Mouse (Mus musculus) hindbrain, embryonic 11.5 days (tissue): Measurements from ENCODE around the gene Rab3c. TPM values are rescaled to one million over a fixed set of nuclear protein-coding genes. Genes with fewer than 3 reads are reported as not detected.
A peak's percentile ranks its signal among the peaks of the same experiment; 100 is the strongest.

Experiments used
- ATAC-seq: fragments of 200-750 bp; cut with Nextera tagmentation; 2 replicates; pipeline ENCODE4 v1.8.0; 2017; ENCODE audit warnings: mild to moderate bottlenecking, moderate TSS enrichment, moderate library complexity; ENCODE audit not compliant: low FRiP score
- DNase-seq: peaks from one replicate; pipeline ENCODE4 v3.0.0-alpha.2; 2015; ENCODE audit warnings: low spot score
- H3K27ac ChIP-seq: fragments of 300-500 bp; sonication (generic); 2 replicates; pipeline ENCODE4 v1.5.1; 2014; ENCODE audit warnings: mild to moderate bottlenecking, low read depth, low read length
- H3K27me3 ChIP-seq: fragments of 300-500 bp; sonication (generic); 2 replicates; pipeline ENCODE4 v1.6.1; 2014; ENCODE audit warnings: mild to moderate bottlenecking, low read length, moderate library complexity, mixed read lengths; ENCODE audit not compliant: control insufficient read depth, insufficient read depth
- H3K36me3 ChIP-seq: fragments of 300-500 bp; sonication (generic); 2 replicates; pipeline ENCODE4 v1.6.1; 2014; ENCODE audit warnings: mild to moderate bottlenecking, low read length, moderate library complexity, mixed read lengths; ENCODE audit not compliant: control insufficient read depth, insufficient read depth
- H3K4me1 ChIP-seq: fragments of 300-500 bp; sonication (generic); replicated peaks from 2 replicates; pipeline ENCODE4 v1.6.1; 2014; ENCODE audit warnings: low read length, mixed read lengths; ENCODE audit not compliant: control insufficient read depth, insufficient read depth
- H3K4me2 ChIP-seq: fragments of 300-500 bp; sonication (generic); replicated peaks from 2 replicates; pipeline ENCODE4 v1.6.1; 2014; ENCODE audit warnings: mild to moderate bottlenecking, low read depth, low read length
- H3K4me3 ChIP-seq: fragments of 300-500 bp; sonication (generic); 2 replicates; pipeline ENCODE4 v1.5.1; 2014; ENCODE audit warnings: low read depth, low read length
- H3K9ac ChIP-seq: fragments of 300-500 bp; sonication (generic); 2 replicates; pipeline ENCODE4 v1.6.1; 2014; ENCODE audit warnings: low read depth, low read length
- H3K9me3 ChIP-seq: fragments of 300-500 bp; sonication (generic); 2 replicates; pipeline ENCODE4 v1.6.1; 2016; ENCODE audit warnings: low read length; ENCODE audit not compliant: control insufficient read depth
- WGBS: fragments of 180-500 bp; shearing (Covaris S2); extraction: QIAGEN DNeasy Blood & Tissue Kit; methylation state at CpG from one replicate; pipeline ENCODE4 v1.1.7; 2014; 5-methylcytosine and 5-hydroxymethylcytosine counted together
- polyA plus RNA-seq: library from polyadenylated mRNA; unstranded; fragments of >200 nt; fragmentation: Nextera tagmentation; extraction: Ambion mirVana; gene quantifications from 2 replicates; pipeline ENCODE4 v1.2.1, GENCODE M21; 2014

The Rab3c gene
- polyA plus RNA-seq, 1 experiment from 2014 or later = 60.1 TPM

GRCm38 (mm10) chr13:110094998-110095397, 185.8 kb downstream of the Rab3c start:
- H3K27ac ChIP-seq = peak overlapping the region; percentile 70
- 62% methylated on average over 6 of the region's 6 CpGs for WGBS

GRCm38 (mm10) chr13:110093720-110094685, 186.8 kb downstream of the Rab3c start:
- DNase-seq (peak; percentile 49), ATAC-seq (peak; percentile 87)
- no peak overlapping the region for H3K4me2 ChIP-seq
- no peaks in the 10 kb centered on the region for H3K27me3 ChIP-seq
- H3K9ac ChIP-seq = no peak overlapping the region
- H3K4me3 ChIP-seq = no peak overlapping the region
- no peaks in the 10 kb centered on the region for H3K36me3 ChIP-seq
- peak overlapping the region; percentile 72 for H3K27ac ChIP-seq
- WGBS = 53% methylated on average over 17 of the region's 17 CpGs
- H3K4me1 ChIP-seq = no peaks in the 10 kb centered on the region
- H3K9me3 ChIP-seq = no peaks in the 10 kb centered on the region

More at GRCm38 (mm10) chr13:110094998-110095397, 185.8 kb downstream of the Rab3c start:
- no peak overlapping the region for H3K4me2 ChIP-seq
- H3K36me3 ChIP-seq = no peaks in the 10 kb centered on the region
- no peaks in the 10 kb centered on the region for H3K4me1 ChIP-seq
- no peak for DNase-seq
- no peaks in the 10 kb centered on the region for H3K27me3 ChIP-seq
- no peaks in the 10 kb centered on the region for H3K9me3 ChIP-seq
- H3K4me3 ChIP-seq = no peak overlapping the region
- ATAC-seq = peak; percentile 59
- H3K9ac ChIP-seq = no peak overlapping the region

GRCm38 (mm10) chr13:110083961-110084360, 196.8 kb downstream of the Rab3c start:
- no peaks in the 10 kb centered on the region for H3K36me3 ChIP-seq
- ATAC-seq (no peak), DNase-seq (no peak)
- no peak overlapping the region for H3K4me2 ChIP-seq
- H3K4me3 ChIP-seq = no peak overlapping the region
- no peaks in the 10 kb centered on the region for H3K4me1 ChIP-seq
- H3K9ac ChIP-seq = no peak overlapping the region
- H3K9me3 ChIP-seq = no peaks in the 10 kb centered on the region
- no peak overlapping the region for H3K27ac ChIP-seq
- H3K27me3 ChIP-seq = no peaks in the 10 kb centered on the region
- WGBS = 93% methylated on average over 8 of the region's 8 CpGs

GRCm38 (mm10) chr13:110081174-110081573, 199.6 kb downstream of the Rab3c start:
- no peak overlapping the region for H3K4me2 ChIP-seq
- no peaks in the 10 kb centered on the region for H3K9me3 ChIP-seq
- no peak overlapping the region for H3K4me3 ChIP-seq
- no peaks in the 10 kb centered on the region for H3K36me3 ChIP-seq
- H3K27me3 ChIP-seq = no peaks in the 10 kb centered on the region
- ATAC-seq = no peak
- no peak overlapping the region for H3K27ac ChIP-seq
- H3K9ac ChIP-seq = no peak overlapping the region
- DNase-seq = no peak
- H3K4me1 ChIP-seq = no peaks in the 10 kb centered on the region

- H3K36me3 ChIP-seq = no peaks in the 10 kb centered on the region
- no peak overlapping the region for H3K27ac ChIP-seq
- H3K4me1 ChIP-seq = no peaks in the 10 kb centered on the region
- ATAC-seq (no peak), DNase-seq (no peak)
- no peak overlapping the region for H3K4me2 ChIP-seq
- H3K9me3 ChIP-seq = no peaks in the 10 kb centered on the region
- H3K4me3 ChIP-seq = no peak overlapping the region
- H3K9ac ChIP-seq = no peak overlapping the region
- H3K27me3 ChIP-seq = no peaks in the 10 kb centered on the region
- WGBS = 93% methylated on average over 9 of the region's 9 CpGs
These were observed 205.2 kb downstream of the Rab3c start for GRCm38 (mm10) chr13:110075587-110075986.

- Histone ChIP-seq H3K36me3 (no peaks in the 10 kb centered on the region), H3K4me2 (no peak overlapping the region), H3K4me1 (no peaks in the 10 kb centered on the region), H3K9me3 (no peaks in the 10 kb centered on the region), H3K9ac (no peak overlapping the region), H3K27ac (no peak overlapping the region), H3K4me3 (no peak overlapping the region), H3K27me3 (no peaks in the 10 kb centered on the region)
- WGBS = 81% methylated on average over 2 of the region's 2 CpGs
- no peak for DNase-seq
- no peak for ATAC-seq
These were observed 206.6 kb downstream of the Rab3c start for GRCm38 (mm10) chr13:110074180-110074579.

GRCm38 (mm10) chr13:110067149-110067548, 213.6 kb downstream of the Rab3c start:
- Histone ChIP-seq H3K27ac (no peak overlapping the region), H3K4me1 (no peaks in the 10 kb centered on the region), H3K4me2 (no peak overlapping the region), H3K36me3 (no peaks in the 10 kb centered on the region), H3K9ac (no peak overlapping the region), H3K9me3 (no peaks in the 10 kb centered on the region), H3K4me3 (no peak overlapping the region), H3K27me3 (no peaks in the 10 kb centered on the region)
- DNase-seq (no peak), ATAC-seq (no peak)
- 83% methylated on average over 3 of the region's 3 CpGs for WGBS

GRCm38 (mm10) chr13:110066674-110067073, 214.1 kb downstream of the Rab3c start:
- Histone ChIP-seq H3K4me2 (no peak overlapping the region), H3K9ac (no peak overlapping the region), H3K27me3 (no peaks in the 10 kb centered on the region), H3K9me3 (no peaks in the 10 kb centered on the region), H3K4me3 (no peak overlapping the region), H3K4me1 (no peaks in the 10 kb centered on the region), H3K27ac (no peak overlapping the region), H3K36me3 (no peaks in the 10 kb centered on the region)
- no peak for DNase-seq
- no peak for ATAC-seq
- WGBS = 87% methylated on average over 2 of the region's 2 CpGs
